Mouse (Mus musculus) CH12.LX (cell line): Measurements from ENCODE around the gene Samsn1.

Source experiments
- CTCF ChIP-seq, 2 experiments: IDR thresholded peaks in 1 of 2; conservative IDR thresholded peaks in 1 of 2; 2 replicates each; pipeline ENCODE4 v1.5.1; 2011 to 2012; ENCODE audit warnings: low read depth in 2 of 2, low read length in 2 of 2, improper control_type of control experiment in 1 of 2, inconsistent platforms in 1 of 2, mild to moderate bottlenecking in 1 of 2, moderate library complexity in 1 of 2
- EP300 ChIP-seq: IDR thresholded peaks from 2 replicates; pipeline ENCODE4 v1.6.1; 2011; ENCODE audit warnings: low read length, improper control_type of control experiment
- MEF2A ChIP-seq: IDR thresholded peaks from 2 replicates; pipeline ENCODE4 v1.6.1; 2014; ENCODE audit warnings: low read depth, mild to moderate bottlenecking, inconsistent platforms, low read length, improper control_type of control experiment, borderline replicate concordance
- MXI1 ChIP-seq: IDR thresholded peaks from 2 replicates; pipeline ENCODE4 v1.6.1; 2011; ENCODE audit warnings: mild to moderate bottlenecking, low read depth, low read length, improper control_type of control experiment
- POLR2A ChIP-seq: IDR thresholded peaks from 2 replicates; pipeline ENCODE4 v1.6.1; 2011; ENCODE audit warnings: low read depth, mild to moderate bottlenecking, improper control_type of control experiment, low read length
- POLR2AphosphoS2 ChIP-seq: IDR thresholded peaks from 2 replicates; pipeline ENCODE4 v1.6.1; 2011; ENCODE audit warnings: low read depth, low read length, improper control_type of control experiment
- RCOR1 ChIP-seq: conservative IDR thresholded peaks from 2 replicates; pipeline ENCODE4 v1.6.1; 2012; ENCODE audit warnings: low read depth, mild to moderate bottlenecking, inconsistent platforms, low read length, improper control_type of control experiment
- SIN3A ChIP-seq: IDR thresholded peaks from 2 replicates; pipeline ENCODE4 v1.6.1; 2012; ENCODE audit warnings: low read length, improper control_type of control experiment, inconsistent platforms
- TBP ChIP-seq: conservative IDR thresholded peaks from 2 replicates; pipeline ENCODE4 v1.6.1; 2011; ENCODE audit warnings: low read depth, low read length, improper control_type of control experiment
- ZMIZ1 ChIP-seq: IDR thresholded peaks from 2 replicates; pipeline ENCODE4 v1.6.1; 2012; ENCODE audit warnings: low read depth, mild to moderate bottlenecking, inconsistent platforms, low read length, improper control_type of control experiment

- no peak for TF ChIP-seq ZMIZ1
- no peak for TF ChIP-seq MXI1
- no peak for TF ChIP-seq EP300
- TF ChIP-seq MEF2A, result no peak
- no peak for TF ChIP-seq TBP
- TF ChIP-seq RCOR1, result no peak
- no peak for TF ChIP-seq POLR2A
- TF ChIP-seq POLR2AphosphoS2, result no peak
- no peak for TF ChIP-seq CTCF (conservative IDR thresholded peaks at IDR 0.05 in 1 of 2, IDR thresholded peaks at IDR 0.05 in 1 of 2; ENCODE audit: low read depth in 2 of 2, low read length in 2 of 2)
- TF ChIP-seq SIN3A, result no peak
Measured at GRCm38 (mm10) chr16:76022181-76022580, at the start of gene Samsn1.
